Comparison of ENCODE assay signal across 8 mouse cellular contexts in the genomic region with DNA sequence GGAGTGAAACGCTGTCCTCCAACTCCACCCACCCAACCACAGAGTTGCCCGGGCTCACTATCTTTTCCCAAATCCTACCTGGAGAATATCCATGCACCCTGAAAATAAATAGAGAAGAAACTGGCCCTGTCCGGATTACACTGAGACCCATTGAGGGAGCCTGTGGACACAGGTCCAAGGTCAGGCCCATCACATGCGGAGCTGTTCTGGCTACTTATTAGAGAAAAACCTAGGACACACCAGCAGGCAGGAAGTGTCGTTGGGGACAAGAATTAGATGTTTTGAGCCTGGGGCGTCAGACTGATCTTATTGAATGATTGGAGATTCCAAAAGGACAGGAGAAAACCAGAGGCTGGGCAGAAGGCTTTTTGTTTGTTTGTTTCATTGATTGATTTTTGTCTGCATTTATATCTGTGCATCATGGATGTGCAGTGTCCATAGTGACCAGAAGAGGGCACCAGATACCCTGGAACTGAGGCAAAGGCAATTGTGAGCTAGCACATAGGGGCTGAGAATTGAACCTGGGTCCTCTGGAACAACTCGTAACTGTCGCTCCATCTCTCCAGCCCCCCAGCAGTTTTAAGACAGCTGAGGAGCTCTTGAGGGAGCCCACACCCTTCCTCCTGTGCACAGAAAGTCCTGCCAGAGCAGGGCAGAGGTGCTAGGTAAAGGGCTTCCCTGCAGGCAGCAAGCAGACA. TPM values are rescaled to one million over a fixed set of nuclear protein-coding genes. Genes with fewer than 3 reads are reported as not detected.
DNase-seq lines count a peak whose midpoint lies in the region; ATAC-seq and TF ChIP-seq lines count a peak whose summit lies in the region.

No protein-coding gene starts in this region.

- ATAC-seq in embryonic facial prominence, embryonic 15.5 days (ENCODE audit: insufficient number of reproducible peaks, low FRiP score, low TSS enrichment, low read depth), result no peak
- no peak for ATAC-seq in forebrain, postnatal 0 days
- ATAC-seq in neural tube, embryonic 13.5 days (ENCODE audit: low read depth), result no peak

- TF ChIP-seq POLR2A in thymus, adult 2 months (IDR thresholded peaks at IDR 0.05; ENCODE audit: control insufficient read depth, extremely low read depth, insufficient read depth, low read length, poor library complexity), result no peak

- WGBS in embryonic facial prominence, embryonic 15.5 days, result 80% methylated on average over 8 of the region's 8 CpGs
- 73% methylated on average over 8 of the region's 8 CpGs for WGBS in embryonic facial prominence, embryonic 10.5 days
- 95% methylated on average over 8 of the region's 8 CpGs for WGBS in thymus, adult 2 months
- WGBS in forebrain, postnatal 0 days, result 65% methylated on average over 8 of the region's 8 CpGs
- WGBS in neural tube, embryonic 13.5 days, result 69% methylated on average over 8 of the region's 8 CpGs

- H3K4me1 ChIP-seq in embryonic facial prominence, embryonic 15.5 days, result peaks cover 46% of the 10 kb centered on the region
- H3K4me1 ChIP-seq in embryonic facial prominence, embryonic 10.5 days, result peaks cover 10% of the 10 kb centered on the region
- H3K4me1 ChIP-seq in thymus, adult 2 months (replicated peaks; ENCODE audit: control insufficient read depth, insufficient read depth, low read length), result peaks cover 7% of the 10 kb centered on the region
- H3K4me1 ChIP-seq in forebrain, postnatal 0 days (ENCODE audit: insufficient read depth), result no peaks in the 10 kb centered on the region
- H3K4me1 ChIP-seq in neural tube, embryonic 13.5 days (replicated peaks), result peaks cover 58% of the 10 kb centered on the region

- 0 out of 2 replicates have a peak overlapping the region, but pooled peaks have one; percentile 28 for H3K27ac ChIP-seq in embryonic facial prominence, embryonic 15.5 days (replicated peaks)
- H3K27ac ChIP-seq in embryonic facial prominence, embryonic 10.5 days (replicated peaks), result no peak overlapping the region
- H3K27ac ChIP-seq in thymus, adult 2 months (ENCODE audit: control insufficient read depth, insufficient read depth, low read length), result no peak overlapping the region
- peak overlapping the region; percentile 69; the same call in 1 of the 2 replicates for H3K27ac ChIP-seq in forebrain, postnatal 0 days (ENCODE audit: low read depth, low read length)
- H3K27ac ChIP-seq in neural tube, embryonic 13.5 days (replicated peaks), result peak overlapping the region; percentile 93

- H3K9ac ChIP-seq in embryonic facial prominence, embryonic 15.5 days, result no peak overlapping the region
- no peak overlapping the region for H3K9ac ChIP-seq in forebrain, postnatal 0 days
- no peak overlapping the region for H3K9ac ChIP-seq in neural tube, embryonic 13.5 days

- no peak overlapping the region for H3K4me3 ChIP-seq in embryonic facial prominence, embryonic 15.5 days (replicated peaks)
- no peak overlapping the region for H3K4me3 ChIP-seq in embryonic facial prominence, embryonic 10.5 days
- no peak overlapping the region for H3K4me3 ChIP-seq in thymus, adult 2 months (ENCODE audit: control insufficient read depth, insufficient read depth, low read length)
- no peak overlapping the region for H3K4me3 ChIP-seq in forebrain, postnatal 0 days (ENCODE audit: low read depth, low read length)
- H3K4me3 ChIP-seq in neural tube, embryonic 13.5 days, result no peak overlapping the region

- H3K9me3 ChIP-seq in embryonic facial prominence, embryonic 15.5 days (replicated peaks), result no peaks in the 10 kb centered on the region
- peaks cover 3% of the 10 kb centered on the region; the same call in 1 of the 2 replicates for H3K9me3 ChIP-seq in embryonic facial prominence, embryonic 10.5 days
- H3K9me3 ChIP-seq in forebrain, postnatal 0 days (ENCODE audit: low read length), result no peaks in the 10 kb centered on the region
- H3K9me3 ChIP-seq in neural tube, embryonic 13.5 days, result no peaks in the 10 kb centered on the region

- no peaks in the 10 kb centered on the region for H3K36me3 ChIP-seq in embryonic facial prominence, embryonic 15.5 days
- no peaks in the 10 kb centered on the region for H3K36me3 ChIP-seq in embryonic facial prominence, embryonic 10.5 days (replicated peaks)
- no peaks in the 10 kb centered on the region for H3K36me3 ChIP-seq in thymus, adult 2 months (ENCODE audit: control insufficient read depth, insufficient read depth, low read length)
- H3K36me3 ChIP-seq in forebrain, postnatal 0 days (ENCODE audit: insufficient read depth), result no peaks in the 10 kb centered on the region
- no peaks in the 10 kb centered on the region for H3K36me3 ChIP-seq in neural tube, embryonic 13.5 days

- peaks cover 4% of the 10 kb centered on the region; the same call in 1 of the 2 replicates for H3K27me3 ChIP-seq in embryonic facial prominence, embryonic 15.5 days
- peaks cover 78% of the 10 kb centered on the region for H3K27me3 ChIP-seq in embryonic facial prominence, embryonic 10.5 days (replicated peaks; ENCODE audit: low read depth, poor library complexity, severe bottlenecking)
- H3K27me3 ChIP-seq in thymus, adult 2 months (ENCODE audit: control insufficient read depth, insufficient read depth, low read length), result no peaks in the 10 kb centered on the region
- no peaks in the 10 kb centered on the region for H3K27me3 ChIP-seq in forebrain, postnatal 0 days (ENCODE audit: insufficient read depth, low read length)
- peaks cover 19% of the 10 kb centered on the region for H3K27me3 ChIP-seq in neural tube, embryonic 13.5 days

- TF ChIP-seq CTCF in thymus, adult 2 months (IDR thresholded peaks at IDR 0.05; ENCODE audit: borderline replicate concordance, control insufficient read depth, extremely low read depth, insufficient read depth, low read length, poor library complexity), result peak; percentile 27; the same call in 1 of the 2 replicates
- peak; percentile 76 for TF ChIP-seq CTCF in forebrain, postnatal 0 days (IDR thresholded peaks at IDR 0.05; ENCODE audit: low read depth)

- H3K4me2 ChIP-seq in embryonic facial prominence, embryonic 15.5 days (replicated peaks), result no peak overlapping the region
- no peak overlapping the region for H3K4me2 ChIP-seq in forebrain, postnatal 0 days (ENCODE audit: low read depth)
- H3K4me2 ChIP-seq in neural tube, embryonic 13.5 days, result no peak overlapping the region

- DNase-seq in embryonic facial prominence, embryonic 10.5 days (ENCODE audit: low spot score), result no peak
- peak; percentile 58 for DNase-seq in thymus, adult 2 months
- no peak for DNase-seq in thymus, adult 18-20 months
- DNase-seq in forebrain, postnatal 0 days, result peak; percentile 46
- DNase-seq in layer of hippocampus, adult 9-10 months (ENCODE audit: low spot score), result peak; percentile 57
- no peak for DNase-seq in urinary bladder, postnatal 25 days (ENCODE audit: low spot score)

RNA-seq across cellular contexts. Expression of a gene that starts 30.5 kb away (rescaled TPM):
- polyA plus RNA-seq in embryonic facial prominence, embryonic 15.5 days (2015; fragmentation: Nextera tagmentation; extraction: Ambion mirVana), result 36.0 and 40.9 TPM in 2 replicates
- 22.0 and 29.5 TPM in 2 replicates for polyA plus RNA-seq in embryonic facial prominence, embryonic 10.5 days (2016; fragmentation: Nextera tagmentation; extraction: Ambion mirVana)
- 3.4 and 3.8 TPM in 2 replicates for polyA plus RNA-seq in thymus, adult 2 months (2012; rRNA removed)
- total RNA-seq in forebrain, postnatal 0 days (2014; rRNA removed), result 59.3 and 67.3 TPM in 2 replicates
- 54.0 and 68.4 TPM in 2 replicates for polyA plus RNA-seq in forebrain, postnatal 0 days (2015; fragmentation: Nextera tagmentation; extraction: Ambion mirVana)
- polyA plus RNA-seq in neural tube, embryonic 13.5 days (2015; fragmentation: Nextera tagmentation; extraction: Ambion mirVana), result 34.2 and 37.7 TPM in 2 replicates

Comparison
In these comparisons a context has a peak if more than half of its experiments do, and no peak if none do; other contexts are left out.
1. H3K27ac ChIP-seq: peak in embryonic facial prominence, embryonic 15.5 days (single experiment), forebrain, postnatal 0 days (single experiment) and neural tube, embryonic 13.5 days (single experiment); none in embryonic facial prominence, embryonic 10.5 days (single experiment) and thymus, adult 2 months (single experiment).
2. DNase-seq: peak in thymus, adult 2 months (single experiment), forebrain, postnatal 0 days (single experiment) and layer of hippocampus, adult 9-10 months (single experiment); none in embryonic facial prominence, embryonic 10.5 days (single experiment), thymus, adult 18-20 months (0 of 2) and urinary bladder, postnatal 25 days (single experiment).